Mouse (Mus musculus): ENCODE measurements around the gene Serpina16. TPM values are rescaled to one million over a fixed set of nuclear protein-coding genes. Genes with fewer than 3 reads are reported as not detected.

Serpina16 gene
- polyA plus RNA-seq, 1 experiment, result not detected

DNA sequence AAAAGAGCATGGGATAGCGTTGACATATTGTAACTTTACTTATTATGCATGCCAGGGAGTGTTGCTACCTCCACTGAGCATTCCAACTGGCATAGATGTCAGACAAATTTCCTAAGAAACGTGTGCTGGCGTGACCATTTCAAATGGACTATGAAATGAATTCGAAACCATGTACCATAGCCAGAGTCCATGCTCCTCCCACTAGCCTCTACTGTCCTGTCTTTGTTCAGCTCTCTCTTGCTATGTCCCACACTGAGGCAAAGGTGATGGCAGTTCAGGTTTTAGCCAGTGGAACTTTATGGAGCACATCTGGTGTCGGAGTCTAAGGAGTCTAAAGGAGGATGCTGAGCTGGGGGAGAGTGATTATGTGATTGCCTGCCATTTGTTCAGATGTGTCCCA lies 15.9 kb downstream of the Serpina16 start:
- no peak overlapping the region for H3K27ac ChIP-seq (ENCODE audit: insufficient read depth, low read length)
- H3K4me1 ChIP-seq (ENCODE audit: control insufficient read depth, insufficient read depth, low read length), result no peaks in the 10 kb centered on the region
- TF ChIP-seq POLR2A (IDR thresholded peaks at IDR 0.05; ENCODE audit: extremely low read depth, insufficient read depth, low read length) (no peak), CTCF (IDR thresholded peaks at IDR 0.05; ENCODE audit: extremely low read depth, insufficient read depth, low read length) (no peak)
- H3K4me3 ChIP-seq (ENCODE audit: insufficient read depth, low read length), result no peak overlapping the region

- TF ChIP-seq POLR2A (IDR thresholded peaks at IDR 0.05; ENCODE audit: extremely low read depth, insufficient read depth, low read length) (no peak), CTCF (IDR thresholded peaks at IDR 0.05; ENCODE audit: extremely low read depth, insufficient read depth, low read length) (no peak)
- Histone ChIP-seq H3K27ac (ENCODE audit: insufficient read depth, low read length) (no peak overlapping the region), H3K4me1 (ENCODE audit: control insufficient read depth, insufficient read depth, low read length) (no peaks in the 10 kb centered on the region), H3K4me3 (ENCODE audit: insufficient read depth, low read length) (no peak overlapping the region)
Observed at GRCm38 (mm10) chr12:103659171-103659570, 16.8 kb downstream of the Serpina16 start.

- Histone ChIP-seq H3K4me1 (ENCODE audit: control insufficient read depth, insufficient read depth, low read length) (no peaks in the 10 kb centered on the region), H3K4me3 (ENCODE audit: insufficient read depth, low read length) (no peak overlapping the region), H3K27ac (ENCODE audit: insufficient read depth, low read length) (no peak overlapping the region)
- TF ChIP-seq CTCF (IDR thresholded peaks at IDR 0.05; ENCODE audit: extremely low read depth, insufficient read depth, low read length) (no peak), POLR2A (IDR thresholded peaks at IDR 0.05; ENCODE audit: extremely low read depth, insufficient read depth, low read length) (no peak)
Observed at GRCm38 (mm10) chr12:103657991-103658390, 17.9 kb downstream of the Serpina16 start.

GRCm38 (mm10) chr12:103656848-103657626 lies 18.9 kb downstream of the Serpina16 start, which contains the start of gene Serpina6:
TSS of gene Serpina6 (minus strand) at chr12:103657212.
- TF ChIP-seq CTCF (IDR thresholded peaks at IDR 0.05; ENCODE audit: extremely low read depth, insufficient read depth, low read length) (no peak), POLR2A (IDR thresholded peaks at IDR 0.05; ENCODE audit: extremely low read depth, insufficient read depth, low read length) (no peak)
- no peaks in the 10 kb centered on the region for H3K4me1 ChIP-seq (ENCODE audit: control insufficient read depth, insufficient read depth, low read length)

GRCm38 (mm10) chr12:103655123-103656044 lies 20.6 kb downstream of the Serpina16 start:
- no peak overlapping the region for H3K4me3 ChIP-seq (ENCODE audit: insufficient read depth, low read length)
- TF ChIP-seq CTCF (IDR thresholded peaks at IDR 0.05; ENCODE audit: extremely low read depth, insufficient read depth, low read length), result no peak
- no peak for TF ChIP-seq POLR2A (IDR thresholded peaks at IDR 0.05; ENCODE audit: extremely low read depth, insufficient read depth, low read length)
- H3K4me1 ChIP-seq (ENCODE audit: control insufficient read depth, insufficient read depth, low read length), result no peaks in the 10 kb centered on the region
- no peak overlapping the region for H3K27ac ChIP-seq (ENCODE audit: insufficient read depth, low read length)

More at GRCm38 (mm10) chr12:103656848-103657626, 18.9 kb downstream of the Serpina16 start, which contains the start of gene Serpina6:
- no peak within 1 kb of the TSS for H3K4me3 ChIP-seq (ENCODE audit: insufficient read depth, low read length)
- no peak within 1 kb of the TSS for H3K27ac ChIP-seq (ENCODE audit: insufficient read depth, low read length)

GRCm38 (mm10) chr12:103653836-103654235 lies 22.1 kb downstream of the Serpina16 start:
- H3K27ac ChIP-seq (ENCODE audit: insufficient read depth, low read length), result no peak overlapping the region
- no peak overlapping the region for H3K4me3 ChIP-seq (ENCODE audit: insufficient read depth, low read length)
- no peak for TF ChIP-seq CTCF (IDR thresholded peaks at IDR 0.05; ENCODE audit: extremely low read depth, insufficient read depth, low read length)
- TF ChIP-seq POLR2A (IDR thresholded peaks at IDR 0.05; ENCODE audit: extremely low read depth, insufficient read depth, low read length), result no peak
- H3K4me1 ChIP-seq (ENCODE audit: control insufficient read depth, insufficient read depth, low read length), result no peaks in the 10 kb centered on the region

DNA sequence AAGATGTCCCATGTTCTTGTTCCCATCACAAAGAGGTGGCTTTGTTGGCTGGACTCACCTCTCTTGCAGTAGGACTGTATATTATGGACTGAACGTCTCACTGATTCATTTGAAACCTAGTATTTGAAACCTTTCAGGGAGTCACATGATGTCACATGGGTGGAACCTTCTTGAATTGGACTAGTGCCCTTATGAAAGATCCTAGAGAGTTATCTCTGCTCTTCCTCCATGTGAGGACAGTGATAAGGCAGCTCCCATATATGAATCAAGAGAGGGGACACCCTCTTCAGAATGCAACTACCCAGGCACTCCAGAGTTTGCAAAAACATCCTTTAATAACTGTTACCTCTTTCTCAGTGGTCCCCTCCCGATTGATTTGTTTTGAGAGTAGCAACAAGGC lies 29.6 kb downstream of the Serpina16 start:
- no peak for TF ChIP-seq CTCF (IDR thresholded peaks at IDR 0.05; ENCODE audit: extremely low read depth, insufficient read depth, low read length)
- TF ChIP-seq POLR2A (IDR thresholded peaks at IDR 0.05; ENCODE audit: extremely low read depth, insufficient read depth, low read length), result no peak
- H3K27ac ChIP-seq (ENCODE audit: insufficient read depth, low read length), result no peak overlapping the region
- H3K4me1 ChIP-seq (ENCODE audit: control insufficient read depth, insufficient read depth, low read length), result no peaks in the 10 kb centered on the region
- H3K4me3 ChIP-seq (ENCODE audit: insufficient read depth, low read length), result no peak overlapping the region

GRCm38 (mm10) chr12:103644601-103645000 lies 31.3 kb downstream of the Serpina16 start:
- no peak for TF ChIP-seq POLR2A (IDR thresholded peaks at IDR 0.05; ENCODE audit: extremely low read depth, insufficient read depth, low read length)
- TF ChIP-seq CTCF (IDR thresholded peaks at IDR 0.05; ENCODE audit: extremely low read depth, insufficient read depth, low read length), result no peak
- Histone ChIP-seq H3K4me3 (ENCODE audit: insufficient read depth, low read length) (no peak overlapping the region), H3K4me1 (ENCODE audit: control insufficient read depth, insufficient read depth, low read length) (no peaks in the 10 kb centered on the region), H3K27ac (ENCODE audit: insufficient read depth, low read length) (no peak overlapping the region)

- no peak overlapping the region for H3K27ac ChIP-seq (ENCODE audit: insufficient read depth, low read length)
- no peak overlapping the region for H3K4me3 ChIP-seq (ENCODE audit: insufficient read depth, low read length)
- H3K4me1 ChIP-seq (ENCODE audit: control insufficient read depth, insufficient read depth, low read length), result no peaks in the 10 kb centered on the region
- TF ChIP-seq POLR2A (IDR thresholded peaks at IDR 0.05; ENCODE audit: extremely low read depth, insufficient read depth, low read length) (no peak), CTCF (IDR thresholded peaks at IDR 0.05; ENCODE audit: extremely low read depth, insufficient read depth, low read length) (no peak)
Observed at GRCm38 (mm10) chr12:103643818-103644217, 32.1 kb downstream of the Serpina16 start.
